Mouse (Mus musculus) kidney, adult 2 months (tissue): ENCODE data around the gene Ppp3ca.

Source experiments
- CTCF ChIP-seq: fragments of 200-500 bp; conservative IDR thresholded peaks from 2 replicates; pipeline ENCODE4 v1.5.1; 2011; ENCODE audit warnings: low read depth, mild to moderate bottlenecking, control low read depth, low read length, moderate library complexity, mixed read lengths; ENCODE audit not compliant: insufficient read depth, insufficient read length
- POLR2A ChIP-seq: fragments of 200-500 bp; IDR thresholded peaks from one replicate; pipeline ENCODE4 v1.6.1; 2011; ENCODE audit warnings: low read depth, low read length, control low read depth

DNA sequence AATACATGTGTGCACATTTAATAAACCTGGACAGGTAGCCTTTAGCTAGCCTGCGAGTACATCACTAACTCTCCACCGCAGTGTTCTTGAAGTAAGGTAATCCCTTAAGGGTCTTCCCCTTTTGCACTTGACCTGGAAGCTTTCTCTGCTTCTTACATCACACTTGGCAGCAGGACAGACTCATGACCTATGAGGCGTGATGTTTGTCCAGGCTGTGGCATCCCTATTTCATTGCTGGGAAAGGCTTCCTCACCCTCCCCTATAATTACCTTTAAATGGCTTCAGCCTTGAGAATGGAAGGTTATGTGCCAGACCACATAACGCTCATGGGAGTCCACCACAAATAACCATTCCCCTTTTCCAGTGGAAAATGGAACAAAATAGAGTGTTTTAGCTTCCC, 145.0 kb downstream of the Ppp3ca start:
- no peak for TF ChIP-seq CTCF
- no peak for TF ChIP-seq POLR2A
